Mouse (Mus musculus): ENCODE measurements around the gene Tom1. TPM values are rescaled to one million over a fixed set of nuclear protein-coding genes. Genes with fewer than 3 reads are reported as not detected.

Gene Tom1
- 23.9 TPM for total RNA-seq (2023)

GRCm38 (mm10) chr8:75033511-75034243 lies at the start of gene Tom1:
Gene Tom1, plus strand, starts transcription at chr8:75033705.

GRCm38 (mm10) chr8:74993081-74993474 lies 40.4 kb upstream of the Tom1 start, which contains the start of gene Hmgxb4:
Gene Hmgxb4, plus strand, starts transcription at chr8:74993356.

GRCm38 (mm10) chr8:75093399-75094156 lies 60.1 kb downstream of the Tom1 start, which contains the start of gene Hmox1:
Gene Hmox1, plus strand, starts transcription at chr8:75093621.

GRCm38 (mm10) chr8:75109236-75109967 lies 75.9 kb downstream of the Tom1 start, which contains the start of gene Mcm5:
Gene Mcm5, plus strand, starts transcription at chr8:75109569.

Other genes with a start within 250 kb of the Tom1 start
- gene Isx, start 160.5 kb upstream of the Tom1 start, total RNA-seq (2023), result not detected
- gene Hmgxb4, start 40.3 kb upstream of the Tom1 start, total RNA-seq (2023), result 30.2 TPM
- gene Hmox1, start 59.9 kb downstream of the Tom1 start, total RNA-seq (2023), result 26.3 TPM
- gene Mcm5, start 75.9 kb downstream of the Tom1 start, total RNA-seq (2023), result 38.7 TPM
- gene Rasd2, start 180.2 kb downstream of the Tom1 start, total RNA-seq (2023), result not detected